Mouse (Mus musculus) neural tube, embryonic 11.5 days (tissue): ENCODE data around the gene Cd96. TPM values are rescaled to one million over a fixed set of nuclear protein-coding genes. Genes with fewer than 3 reads are reported as not detected.

Experiments used
- ATAC-seq: fragments of 200-750 bp; cut with Nextera tagmentation; 2 replicates; pipeline ENCODE4 v1.8.0; 2017; ENCODE audit warnings: moderate number of reproducible peaks, mild to moderate bottlenecking, moderate TSS enrichment, moderate library complexity; ENCODE audit not compliant: insufficient read depth, low FRiP score, low TSS enrichment
- DNase-seq: peaks from one replicate; pipeline ENCODE4 v3.0.0-alpha.2; 2015; ENCODE audit warnings: low spot score
- H3K27ac ChIP-seq: fragments of 300-500 bp; sonication (generic); 2 replicates; pipeline ENCODE4 v1.5.1; 2014; ENCODE audit warnings: low read depth, mild to moderate bottlenecking, low read length
- H3K27me3 ChIP-seq: fragments of 300-500 bp; sonication (generic); 2 replicates; pipeline ENCODE4 v1.6.1; 2014; ENCODE audit warnings: mild to moderate bottlenecking, low read length, mixed read lengths; ENCODE audit not compliant: control insufficient read depth, insufficient read depth
- H3K36me3 ChIP-seq: fragments of 300-500 bp; sonication (generic); 2 replicates; pipeline ENCODE4 v1.6.1; 2014; ENCODE audit warnings: mild to moderate bottlenecking, low read length, moderate library complexity, mixed read lengths; ENCODE audit not compliant: control insufficient read depth, insufficient read depth
- H3K4me1 ChIP-seq: fragments of 300-500 bp; sonication (generic); 2 replicates; pipeline ENCODE4 v1.6.1; 2014; ENCODE audit warnings: low read length, mixed read lengths; ENCODE audit not compliant: control insufficient read depth, insufficient read depth
- H3K4me2 ChIP-seq: fragments of 300-500 bp; sonication (generic); 2 replicates; pipeline ENCODE4 v1.6.1; 2014; ENCODE audit warnings: low read depth, mild to moderate bottlenecking, moderate library complexity
- H3K4me3 ChIP-seq: fragments of 300-500 bp; sonication (generic); 2 replicates; pipeline ENCODE4 v1.5.1; 2014; ENCODE audit warnings: low read depth, low read length
- H3K9ac ChIP-seq: fragments of 300-500 bp; sonication (generic); 2 replicates; pipeline ENCODE4 v1.6.1; 2014; ENCODE audit warnings: mild to moderate bottlenecking, low read length
- H3K9me3 ChIP-seq: fragments of 300-500 bp; sonication (generic); 2 replicates; pipeline ENCODE4 v1.6.1; 2016; ENCODE audit warnings: low read length; ENCODE audit not compliant: control insufficient read depth
- WGBS: fragments of 180-500 bp; shearing (Covaris S2); extraction: QIAGEN DNeasy Blood & Tissue Kit; methylation state at CpG from one replicate; pipeline ENCODE4 v1.1.7; 2014; 5-methylcytosine and 5-hydroxymethylcytosine counted together
- polyA plus RNA-seq: library from polyadenylated mRNA; unstranded; fragments of >200 nt; fragmentation: Nextera tagmentation; extraction: Ambion mirVana; gene quantifications from 2 replicates; pipeline ENCODE4 v1.2.1, GENCODE M21; 2014

Gene Cd96
- polyA plus RNA-seq, 1 experiment from 2014 or later, result 0.11 TPM

GRCm38 (mm10) chr16:46094478-46094877, 25.6 kb downstream of the Cd96 start:
- Histone ChIP-seq H3K4me1 (no peaks in the 10 kb centered on the region), H3K27ac (no peak overlapping the region), H3K4me2 (no peak overlapping the region), H3K4me3 (no peak overlapping the region), H3K9ac (no peak overlapping the region), H3K27me3 (no peaks in the 10 kb centered on the region), H3K36me3 (no peaks in the 10 kb centered on the region), H3K9me3 (no peaks in the 10 kb centered on the region)
- WGBS, result 88% methylated on average over 2 of the region's 2 CpGs
- no peak for DNase-seq
- no peak for ATAC-seq

- ATAC-seq, result no peak
- H3K4me3 ChIP-seq, result no peak overlapping the region
- H3K27me3 ChIP-seq, result no peaks in the 10 kb centered on the region
- no peak overlapping the region for H3K9ac ChIP-seq
- no peaks in the 10 kb centered on the region for H3K4me1 ChIP-seq
- DNase-seq, result no peak
- H3K9me3 ChIP-seq, result no peaks in the 10 kb centered on the region
- WGBS, result 83% methylated on average over 2 of the region's 2 CpGs
- no peaks in the 10 kb centered on the region for H3K36me3 ChIP-seq
- no peak overlapping the region for H3K4me2 ChIP-seq
- H3K27ac ChIP-seq, result no peak overlapping the region
Measured at GRCm38 (mm10) chr16:46092935-46093334, 27.1 kb downstream of the Cd96 start.

- H3K36me3 ChIP-seq, result no peaks in the 10 kb centered on the region
- 82% methylated on average over 5 of the region's 5 CpGs for WGBS
Measured at GRCm38 (mm10) chr16:46086874-46087473, 33.1 kb downstream of the Cd96 start.

GRCm38 (mm10) chr16:46068000-46068399, 52.1 kb downstream of the Cd96 start:
- Histone ChIP-seq H3K27me3 (no peaks in the 10 kb centered on the region), H3K9ac (no peak overlapping the region), H3K36me3 (no peaks in the 10 kb centered on the region), H3K9me3 (no peaks in the 10 kb centered on the region), H3K4me1 (no peaks in the 10 kb centered on the region), H3K4me2 (no peak overlapping the region), H3K4me3 (no peak overlapping the region), H3K27ac (no peak overlapping the region)
- no peak for ATAC-seq
- no peak for DNase-seq
- WGBS, result 85% methylated on average over 3 of the region's 3 CpGs

More at GRCm38 (mm10) chr16:46086874-46087473, 33.1 kb downstream of the Cd96 start:
- Histone ChIP-seq H3K27ac (no peak overlapping the region), H3K4me3 (no peak overlapping the region), H3K4me2 (no peak overlapping the region), H3K4me1 (no peaks in the 10 kb centered on the region), H3K9me3 (no peaks in the 10 kb centered on the region), H3K27me3 (no peaks in the 10 kb centered on the region), H3K9ac (no peak overlapping the region)
- DNase-seq (no peak), ATAC-seq (no peak)

- Histone ChIP-seq H3K4me2 (no peak overlapping the region), H3K27ac (no peak overlapping the region), H3K27me3 (no peaks in the 10 kb centered on the region), H3K9ac (no peak overlapping the region), H3K4me3 (no peak overlapping the region), H3K4me1 (no peaks in the 10 kb centered on the region), H3K9me3 (no peaks in the 10 kb centered on the region), H3K36me3 (no peaks in the 10 kb centered on the region)
- no peak for DNase-seq
- WGBS, result 92% methylated on average over 5 of the region's 5 CpGs
- no peak for ATAC-seq
Measured at GRCm38 (mm10) chr16:46063278-46063677, 56.8 kb downstream of the Cd96 start.

- Histone ChIP-seq H3K4me3 (no peak overlapping the region), H3K36me3 (no peaks in the 10 kb centered on the region), H3K9me3 (no peaks in the 10 kb centered on the region), H3K4me1 (no peaks in the 10 kb centered on the region), H3K4me2 (no peak overlapping the region), H3K27ac (no peak overlapping the region), H3K27me3 (no peaks in the 10 kb centered on the region), H3K9ac (no peak overlapping the region)
- DNase-seq, result no peak
- ATAC-seq, result no peak
- 87% methylated on average over 2 of the region's 2 CpGs for WGBS
Measured at GRCm38 (mm10) chr16:46046906-46047305, 73.1 kb downstream of the Cd96 start.

GRCm38 (mm10) chr16:46036261-46036660, 83.8 kb downstream of the Cd96 start:
- Histone ChIP-seq H3K9me3 (no peaks in the 10 kb centered on the region), H3K36me3 (no peaks in the 10 kb centered on the region), H3K4me1 (no peaks in the 10 kb centered on the region), H3K4me3 (no peak overlapping the region), H3K27ac (no peak overlapping the region), H3K27me3 (no peaks in the 10 kb centered on the region), H3K9ac (no peak overlapping the region), H3K4me2 (no peak overlapping the region)
- no peak for DNase-seq
- ATAC-seq, result no peak
- 61% methylated on average over 2 of the region's 2 CpGs for WGBS

- Histone ChIP-seq H3K36me3 (no peaks in the 10 kb centered on the region), H3K4me1 (no peaks in the 10 kb centered on the region), H3K4me2 (no peak overlapping the region), H3K27ac (no peak overlapping the region), H3K9me3 (no peaks in the 10 kb centered on the region), H3K27me3 (no peaks in the 10 kb centered on the region), H3K4me3 (no peak overlapping the region), H3K9ac (no peak overlapping the region)
- no peak for ATAC-seq
- 83% methylated on average over 9 of the region's 9 CpGs for WGBS
- no peak for DNase-seq
Measured at GRCm38 (mm10) chr16:46033896-46034295, 86.2 kb downstream of the Cd96 start.

GRCm38 (mm10) chr16:46022958-46023491, 97.0 kb downstream of the Cd96 start:
- DNase-seq (no peak), ATAC-seq (no peak)
- no peaks in the 10 kb centered on the region for H3K36me3 ChIP-seq
- H3K4me1 ChIP-seq, result no peaks in the 10 kb centered on the region
- 77% methylated on average over 5 of the region's 5 CpGs for WGBS
- no peak overlapping the region for H3K9ac ChIP-seq
- no peak overlapping the region for H3K4me3 ChIP-seq
- H3K27me3 ChIP-seq, result no peaks in the 10 kb centered on the region
- H3K4me2 ChIP-seq, result no peak overlapping the region
- no peaks in the 10 kb centered on the region for H3K9me3 ChIP-seq
- no peak overlapping the region for H3K27ac ChIP-seq
